Mouse (Mus musculus) embryonic facial prominence, embryonic 15.5 days (tissue): ENCODE measurements around the gene Appl2. TPM values are rescaled to one million over a fixed set of nuclear protein-coding genes. Genes with fewer than 3 reads are reported as not detected.

Experiments used
- ATAC-seq: fragments of 200-750 bp; cut with Nextera tagmentation; 2 replicates; pipeline ENCODE4 v1.8.0; 2017; ENCODE audit warnings: low read depth, moderate TSS enrichment; ENCODE audit not compliant: insufficient number of reproducible peaks, low FRiP score, low TSS enrichment
- H3K27ac ChIP-seq: fragments of 300-500 bp; sonication (generic); replicated peaks from 2 replicates; pipeline ENCODE4 v1.5.1; 2015; ENCODE audit warnings: mild to moderate bottlenecking, inconsistent platforms
- H3K27me3 ChIP-seq: fragments of 300-500 bp; sonication (generic); 2 replicates; pipeline ENCODE4 v1.6.1; 2015; ENCODE audit warnings: inconsistent platforms
- H3K36me3 ChIP-seq: fragments of 300-500 bp; sonication (generic); 2 replicates; pipeline ENCODE4 v1.6.1; 2015; ENCODE audit warnings: mild to moderate bottlenecking, inconsistent platforms
- H3K4me1 ChIP-seq: fragments of 300-500 bp; sonication (generic); 2 replicates; pipeline ENCODE4 v1.6.1; 2015; ENCODE audit warnings: inconsistent platforms
- H3K4me2 ChIP-seq: fragments of 300-500 bp; sonication (generic); replicated peaks from 2 replicates; pipeline ENCODE4 v1.6.1; 2015; ENCODE audit warnings: mild to moderate bottlenecking, inconsistent platforms
- H3K4me3 ChIP-seq: fragments of 300-500 bp; sonication (generic); replicated peaks from 2 replicates; pipeline ENCODE4 v1.5.1; 2015; ENCODE audit warnings: mild to moderate bottlenecking, inconsistent platforms
- H3K9ac ChIP-seq: fragments of 300-500 bp; sonication (generic); 2 replicates; pipeline ENCODE4 v1.6.1; 2015; ENCODE audit warnings: inconsistent platforms
- H3K9me3 ChIP-seq: fragments of 300-500 bp; sonication (generic); replicated peaks from 2 replicates; pipeline ENCODE4 v1.6.1; 2016; ENCODE audit warnings: inconsistent platforms
- WGBS: fragments of 180-500 bp; shearing (Covaris S2); methylation state at CpG from one replicate; pipeline ENCODE4 v1.1.7; 2015; 5-methylcytosine and 5-hydroxymethylcytosine counted together
- polyA plus RNA-seq: library from polyadenylated mRNA; unstranded; fragments of >200 nt; fragmentation: Nextera tagmentation; extraction: Ambion mirVana; gene quantifications from 2 replicates; pipeline ENCODE4 v1.2.1, GENCODE M21; 2015

Appl2 gene
- polyA plus RNA-seq, 1 experiment from 2014 or later, result 56.6 TPM

- Histone ChIP-seq H3K27me3 (no peaks in the 10 kb centered on the region), H3K4me1 (peaks cover 6% of the 10 kb centered on the region; the same call in 1 of the 2 replicates), H3K4me2 (no peak overlapping the region), H3K36me3 (0 out of 2 replicates have a peak, but pooled peaks cover 27% of the 10 kb centered on the region), H3K27ac (no peak overlapping the region), H3K9me3 (no peaks in the 10 kb centered on the region), H3K4me3 (no peak overlapping the region), H3K9ac (no peak overlapping the region)
- no peak for ATAC-seq
- WGBS, result 75% methylated on average over 3 of the region's 3 CpGs
These were observed 17.6 kb downstream of the Appl2 start for GRCm38 (mm10) chr10:83630899-83631298.

GRCm38 (mm10) chr10:83629878-83630277 lies 18.7 kb downstream of the Appl2 start:
- H3K4me3 ChIP-seq, result no peak overlapping the region
- no peak overlapping the region for H3K9ac ChIP-seq
- H3K27me3 ChIP-seq, result no peaks in the 10 kb centered on the region
- H3K4me2 ChIP-seq, result no peak overlapping the region
- H3K4me1 ChIP-seq, result peaks cover 6% of the 10 kb centered on the region; the same call in 1 of the 2 replicates
- 0 out of 2 replicates have a peak, but pooled peaks cover 34% of the 10 kb centered on the region for H3K36me3 ChIP-seq
- ATAC-seq, result no peak
- no peaks in the 10 kb centered on the region for H3K9me3 ChIP-seq
- H3K27ac ChIP-seq, result no peak overlapping the region
- 93% methylated on average over 5 of the region's 5 CpGs for WGBS

- H3K4me3 ChIP-seq, result no peak overlapping the region
- 78% methylated on average over 12 of the region's 12 CpGs for WGBS
- 0 out of 2 replicates have a peak, but pooled peaks cover 38% of the 10 kb centered on the region for H3K36me3 ChIP-seq
- no peak overlapping the region for H3K9ac ChIP-seq
- no peak for ATAC-seq
- H3K27me3 ChIP-seq, result no peaks in the 10 kb centered on the region
- H3K4me1 ChIP-seq, result peaks cover 6% of the 10 kb centered on the region; the same call in 1 of the 2 replicates
- no peak overlapping the region for H3K27ac ChIP-seq
- no peaks in the 10 kb centered on the region for H3K9me3 ChIP-seq
- no peak overlapping the region for H3K4me2 ChIP-seq
These were observed 19.3 kb downstream of the Appl2 start for GRCm38 (mm10) chr10:83629190-83629781.

- Histone ChIP-seq H3K27ac (no peak overlapping the region), H3K4me2 (no peak overlapping the region), H3K4me1 (peaks cover 6% of the 10 kb centered on the region; the same call in 1 of the 2 replicates), H3K9ac (no peak overlapping the region), H3K36me3 (peaks cover 41% of the 10 kb centered on the region; the same call in 1 of the 2 replicates), H3K9me3 (no peaks in the 10 kb centered on the region), H3K27me3 (no peaks in the 10 kb centered on the region), H3K4me3 (no peak overlapping the region)
- ATAC-seq, result no peak
- WGBS, result 85% methylated on average over 4 of the region's 4 CpGs
These were observed 20.3 kb downstream of the Appl2 start for GRCm38 (mm10) chr10:83628241-83628640.

- Histone ChIP-seq H3K36me3 (peaks cover 41% of the 10 kb centered on the region; the same call in 1 of the 2 replicates), H3K4me3 (no peak overlapping the region), H3K4me1 (no peaks in the 10 kb centered on the region), H3K9ac (no peak overlapping the region), H3K4me2 (no peak overlapping the region), H3K27me3 (no peaks in the 10 kb centered on the region), H3K27ac (no peak overlapping the region), H3K9me3 (no peaks in the 10 kb centered on the region)
- no peak for ATAC-seq
- 86% methylated on average over 9 of the region's 9 CpGs for WGBS
These were observed 21.3 kb downstream of the Appl2 start for GRCm38 (mm10) chr10:83627113-83627687.

- H3K27ac ChIP-seq, result no peak overlapping the region
- WGBS, result 92% methylated on average over 12 of the region's 12 CpGs
- no peaks in the 10 kb centered on the region for H3K27me3 ChIP-seq
- peaks cover 41% of the 10 kb centered on the region for H3K36me3 ChIP-seq
- H3K9me3 ChIP-seq, result no peaks in the 10 kb centered on the region
- no peak for ATAC-seq
- H3K4me2 ChIP-seq, result no peak overlapping the region
- H3K4me1 ChIP-seq, result no peaks in the 10 kb centered on the region
- no peak overlapping the region for H3K9ac ChIP-seq
- H3K4me3 ChIP-seq, result no peak overlapping the region
These were observed 23.7 kb downstream of the Appl2 start for GRCm38 (mm10) chr10:83624841-83625240.

- Histone ChIP-seq H3K4me2 (no peak overlapping the region), H3K27ac (no peak overlapping the region), H3K36me3 (peaks cover 35% of the 10 kb centered on the region), H3K9me3 (no peaks in the 10 kb centered on the region), H3K4me3 (no peak overlapping the region), H3K9ac (no peak overlapping the region), H3K27me3 (no peaks in the 10 kb centered on the region), H3K4me1 (no peaks in the 10 kb centered on the region)
- WGBS, result 78% methylated on average over 8 of the region's 8 CpGs
- ATAC-seq, result no peak
These were observed 24.5 kb downstream of the Appl2 start for GRCm38 (mm10) chr10:83624065-83624464.

- no peak overlapping the region for H3K4me3 ChIP-seq
- peaks cover 26% of the 10 kb centered on the region for H3K36me3 ChIP-seq
- H3K9ac ChIP-seq, result no peak overlapping the region
- no peak overlapping the region for H3K27ac ChIP-seq
- H3K4me2 ChIP-seq, result no peak overlapping the region
- no peaks in the 10 kb centered on the region for H3K4me1 ChIP-seq
- no peaks in the 10 kb centered on the region for H3K27me3 ChIP-seq
- no peak for ATAC-seq
- WGBS, result 82% methylated on average over 24 of the region's 24 CpGs
- no peaks in the 10 kb centered on the region for H3K9me3 ChIP-seq
These were observed 28.0 kb downstream of the Appl2 start for GRCm38 (mm10) chr10:83620350-83621055.

- Histone ChIP-seq H3K4me2 (no peak overlapping the region), H3K4me3 (no peak overlapping the region), H3K27me3 (no peaks in the 10 kb centered on the region), H3K27ac (no peak overlapping the region), H3K9ac (no peak overlapping the region), H3K9me3 (no peaks in the 10 kb centered on the region), H3K4me1 (no peaks in the 10 kb centered on the region), H3K36me3 (peaks cover 21% of the 10 kb centered on the region)
- no peak for ATAC-seq
- 72% methylated on average over 12 of the region's 12 CpGs for WGBS
These were observed 29.6 kb downstream of the Appl2 start for GRCm38 (mm10) chr10:83618819-83619440.

- no peaks in the 10 kb centered on the region for H3K4me1 ChIP-seq
- H3K9ac ChIP-seq, result no peak overlapping the region
- ATAC-seq, result no peak
- H3K27ac ChIP-seq, result no peak overlapping the region
- H3K4me2 ChIP-seq, result no peak overlapping the region
- peaks cover 37% of the 10 kb centered on the region for H3K36me3 ChIP-seq
- no peaks in the 10 kb centered on the region for H3K9me3 ChIP-seq
- H3K27me3 ChIP-seq, result no peaks in the 10 kb centered on the region
- H3K4me3 ChIP-seq, result no peak overlapping the region
- WGBS, result 58% methylated on average over 10 of the region's 10 CpGs
These were observed 31.2 kb downstream of the Appl2 start for GRCm38 (mm10) chr10:83617366-83617765.

- no peaks in the 10 kb centered on the region for H3K9me3 ChIP-seq
- no peak overlapping the region for H3K4me3 ChIP-seq
- no peak for ATAC-seq
- H3K4me2 ChIP-seq, result no peak overlapping the region
- peaks cover 63% of the 10 kb centered on the region for H3K36me3 ChIP-seq
- no peak overlapping the region for H3K9ac ChIP-seq
- H3K27me3 ChIP-seq, result no peaks in the 10 kb centered on the region
- no peaks in the 10 kb centered on the region for H3K4me1 ChIP-seq
- 90% methylated on average over 14 of the region's 14 CpGs for WGBS
- no peak overlapping the region for H3K27ac ChIP-seq
These were observed 35.8 kb downstream of the Appl2 start for GRCm38 (mm10) chr10:83612648-83613215.
